Mouse (Mus musculus) frontal cortex, postnatal 14 days (tissue): ENCODE data around the gene Zc3hc1.

Experiments
- DNase-seq, 2 experiments: peaks; one replicate each; pipeline ENCODE4 v3.0.0; 2022; ENCODE audit warnings: low spot score in 2 of 2

The Zc3hc1 gene

GRCm38 (mm10) chr6:30321002-30321401 lies 69.8 kb downstream of the Zc3hc1 start:
- no peak for DNase-seq

DNA sequence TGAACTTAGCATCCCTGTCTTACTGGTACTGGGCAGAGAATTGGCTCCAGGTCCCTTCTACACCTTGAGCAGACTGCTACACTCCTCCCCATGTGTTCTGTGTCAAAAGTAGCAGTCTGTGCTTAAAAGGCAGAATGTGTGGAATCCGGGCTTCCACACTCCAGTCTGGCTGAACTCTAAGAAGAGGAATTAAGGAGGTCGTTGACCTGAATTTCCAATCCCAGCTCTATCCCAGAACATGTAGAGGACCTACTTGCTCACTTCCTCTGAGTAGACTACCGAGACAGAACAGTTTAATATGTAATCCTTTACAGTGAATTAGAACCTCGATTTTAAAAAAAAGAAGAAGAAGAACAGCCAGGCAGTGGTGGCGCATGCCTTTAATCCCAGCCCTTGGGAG lies 71.6 kb downstream of the Zc3hc1 start:
- DNase-seq, result no peak
